Mouse (Mus musculus): ENCODE data around the gene 4931414P19Rik. TPM values are rescaled to one million over a fixed set of nuclear protein-coding genes. Genes with fewer than 3 reads are reported as not detected.
A peak's percentile ranks its signal among the peaks of the same experiment; 100 is the strongest.

The 4931414P19Rik gene
- polyA plus RNA-seq (2015; fragmentation: Nextera tagmentation; extraction: Ambion mirVana) = 2.4 and 2.7 TPM in 2 replicates

GRCm38 (mm10) chr14:54605752-54606321, at the start of gene 4931414P19Rik:
Gene 4931414P19Rik, minus strand, starts transcription at chr14:54605993.

GRCm38 (mm10) chr14:54641305-54641969, 35.6 kb upstream of the 4931414P19Rik start, which contains the start of gene Cdh24:
Gene Cdh24, minus strand, starts transcription at chr14:54641364.

GRCm38 (mm10) chr14:54640946-54641304, 35.1 kb upstream of the 4931414P19Rik start, which contains the start of gene Gm17606:
Gene Gm17606, plus strand, starts transcription at chr14:54640952.

GRCm38 (mm10) chr14:54621133-54621532, 15.3 kb upstream of the 4931414P19Rik start, which contains the start of gene Psmb11:
Gene Psmb11, plus strand, starts transcription at chr14:54621433.

GRCm38 (mm10) chr14:54617897-54618365, 12.1 kb upstream of the 4931414P19Rik start, which contains the start of gene Psmb5:
Gene Psmb5, minus strand, starts transcription at chr14:54618022.

GRCm38 (mm10) chr14:54577089-54577982, 28.5 kb downstream of the 4931414P19Rik start, which contains the start of gene Ajuba:
Gene Ajuba, minus strand, starts transcription at chr14:54577558.

GRCm38 (mm10) chr14:54553975-54554769, 51.6 kb downstream of the 4931414P19Rik start, which contains the start of gene Haus4:
Gene Haus4, minus strand, starts transcription at chr14:54554616.

MicroRNAs within 50 kb of the gene (microRNA counts, 519-probe panel; counts per million panel counts)
- 296 counts per million, percentile 58 among the panel's probes with 10 or more counts for microRNA mmu-miR-686

Small RNA genes lying within 50 kb of the gene (microRNA-seq; reads per million reads assigned to microRNA genes)
- gene Mir686 = 0 reads per million in 2 experiments
- 0.20 to 0.21 reads per million in 2 experiments for gene Mir6948

Other genes with a start within 250 kb of the 4931414P19Rik start
- 48.0 and 52.8 TPM in 2 replicates for gene Oxa1l, start 245.2 kb downstream of the 4931414P19Rik start, polyA plus RNA-seq (2015; fragmentation: Nextera tagmentation; extraction: Ambion mirVana)
- 3.3 and 4.1 TPM in 2 replicates for gene Slc7a7, start 188.2 kb downstream of the 4931414P19Rik start, polyA plus RNA-seq (2015; fragmentation: Nextera tagmentation; extraction: Ambion mirVana)
- 232 TPM in 2 replicates for gene Mrpl52, start 179.1 kb downstream of the 4931414P19Rik start, polyA plus RNA-seq (2015; fragmentation: Nextera tagmentation; extraction: Ambion mirVana)
- 77.2 and 88.0 TPM in 2 replicates for gene Mmp14, start 174.4 kb downstream of the 4931414P19Rik start, polyA plus RNA-seq (2015; fragmentation: Nextera tagmentation; extraction: Ambion mirVana)
- 30.6 and 32.8 TPM in 2 replicates for gene Lrp10, start 141.9 kb downstream of the 4931414P19Rik start, polyA plus RNA-seq (2015; fragmentation: Nextera tagmentation; extraction: Ambion mirVana)
- 0.10 and 0.13 TPM in 2 replicates for gene Rem2, start 129.9 kb downstream of the 4931414P19Rik start, polyA plus RNA-seq (2015; fragmentation: Nextera tagmentation; extraction: Ambion mirVana)
- gene Prmt5, start 88.5 kb downstream of the 4931414P19Rik start, polyA plus RNA-seq (2015; fragmentation: Nextera tagmentation; extraction: Ambion mirVana) = 32.3 and 36.0 TPM in 2 replicates
- gene Haus4, start 51.4 kb downstream of the 4931414P19Rik start, polyA plus RNA-seq (2015; fragmentation: Nextera tagmentation; extraction: Ambion mirVana) = 31.1 and 31.5 TPM in 2 replicates
- 11.5 and 13.2 TPM in 2 replicates for gene Ajuba, start 28.4 kb downstream of the 4931414P19Rik start, polyA plus RNA-seq (2015; fragmentation: Nextera tagmentation; extraction: Ambion mirVana)
- 306 and 337 TPM in 2 replicates for gene Psmb5, start 12.0 kb upstream of the 4931414P19Rik start, polyA plus RNA-seq (2015; fragmentation: Nextera tagmentation; extraction: Ambion mirVana)
- gene Psmb11, start 15.4 kb upstream of the 4931414P19Rik start, polyA plus RNA-seq (2015; fragmentation: Nextera tagmentation; extraction: Ambion mirVana) = 0.03 and 0.05 TPM in 2 replicates
- gene Gm17606, start 35.0 kb upstream of the 4931414P19Rik start, polyA plus RNA-seq (2015; fragmentation: Nextera tagmentation; extraction: Ambion mirVana) = not detected in 2 replicates
- gene Cdh24, start 35.4 kb upstream of the 4931414P19Rik start, polyA plus RNA-seq (2015; fragmentation: Nextera tagmentation; extraction: Ambion mirVana) = 0.33 and 0.40 TPM in 2 replicates
- 44.2 and 47.3 TPM in 2 replicates for gene 1700123O20Rik, start 80.2 kb upstream of the 4931414P19Rik start, polyA plus RNA-seq (2015; fragmentation: Nextera tagmentation; extraction: Ambion mirVana)
- 42.8 and 46.2 TPM in 2 replicates for gene Acin1, start 80.9 kb upstream of the 4931414P19Rik start, polyA plus RNA-seq (2015; fragmentation: Nextera tagmentation; extraction: Ambion mirVana)
- gene Gm29776, start 92.8 kb upstream of the 4931414P19Rik start, polyA plus RNA-seq (2015; fragmentation: Nextera tagmentation; extraction: Ambion mirVana) = 0.11 and 0.12 TPM in 2 replicates
- gene Cebpe, start 106.2 kb upstream of the 4931414P19Rik start, polyA plus RNA-seq (2015; fragmentation: Nextera tagmentation; extraction: Ambion mirVana) = not detected in 2 replicates
- gene Slc7a8, start 176.0 kb upstream of the 4931414P19Rik start, polyA plus RNA-seq (2015; fragmentation: Nextera tagmentation; extraction: Ambion mirVana) = 3.8 and 5.9 TPM in 2 replicates
- gene Rnf212b, start 208.1 kb upstream of the 4931414P19Rik start, polyA plus RNA-seq (2015; fragmentation: Nextera tagmentation; extraction: Ambion mirVana) = not detected in 2 replicates

Data from skeletal muscle tissue, postnatal 0 days (tissue).